In genomic region chr15:26469901-26470383, GRCm38 (mm10) we compare ENCODE assay signal across 7 mouse cellular contexts.
DNase-seq lines count a peak whose midpoint lies in the region; ATAC-seq and TF ChIP-seq lines count a peak whose summit lies in the region.

No protein-coding gene starts in this region.

- no peak overlapping the region for H3K4me2 ChIP-seq in hindbrain, postnatal 0 days (ENCODE audit: low read depth, low read length)

- TF ChIP-seq CTCF in MEL (IDR thresholded peaks at IDR 0.05 in 2 of 3, conservative IDR thresholded peaks at IDR 0.05 in 1 of 3; ENCODE audit: control insufficient read depth in 1 of 3, insufficient read depth in 1 of 3, low read depth in 2 of 3, low read length in 3 of 3, poor library complexity in 1 of 3, severe bottlenecking in 1 of 3): peak; percentile 8 to 34 (median 21); a peak in 4 of 6 replicates
- TF ChIP-seq CTCF in hindbrain, postnatal 0 days (IDR thresholded peaks at IDR 0.05; ENCODE audit: low read depth): peak; percentile 81

- H3K36me3 ChIP-seq in MEL (ENCODE audit: control insufficient read depth in 1 of 2, insufficient read depth in 2 of 2, low read length in 2 of 2): no peaks in the 10 kb centered on the region
- no peaks in the 10 kb centered on the region for H3K36me3 ChIP-seq in hindbrain, postnatal 0 days (ENCODE audit: insufficient read depth, low read length)
- no peaks in the 10 kb centered on the region for H3K36me3 ChIP-seq in midbrain, embryonic 10.5 days

- H3K9ac ChIP-seq in MEL (ENCODE audit: control insufficient read depth, low read depth, low read length, poor library complexity, severe bottlenecking): no peak overlapping the region
- no peak overlapping the region for H3K9ac ChIP-seq in hindbrain, postnatal 0 days (replicated peaks; ENCODE audit: low read length)

- TF ChIP-seq RAD21 in MEL (IDR thresholded peaks at IDR 0.05; ENCODE audit: low read depth, low read length): peak; percentile 39

- DNase-seq in MEL (ENCODE audit: low read depth, low spot score): peak; percentile 9
- DNase-seq in adrenal gland, postnatal 10 days: peak; percentile 25
- peak; percentile 35 for DNase-seq in fibroblast of lung, adult 2 months (ENCODE audit: low read depth)
- peak; percentile 86 for DNase-seq in hindbrain, postnatal 0 days (ENCODE audit: low spot score)
- DNase-seq in left cerebral cortex, adult 11 months (ENCODE audit: low spot score): peak; percentile 56
- DNase-seq in midbrain, embryonic 10.5 days (ENCODE audit: low spot score): peak; percentile 22
- DNase-seq in yolk sac, embryonic 10.5 days (ENCODE audit: low spot score): peak; percentile 15

- TF ChIP-seq EP300 in MEL (IDR thresholded peaks at IDR 0.05; ENCODE audit: low read depth in 1 of 2, low read length in 2 of 2): no peak

- WGBS in hindbrain, postnatal 0 days: 10% methylated on average over 8 of the region's 8 CpGs
- 13% methylated on average over 8 of the region's 8 CpGs for WGBS in midbrain, embryonic 10.5 days

- H3K79me2 ChIP-seq in MEL (ENCODE audit: control insufficient read depth, insufficient read depth, low read length, poor library complexity): no peaks in the 10 kb centered on the region

- peak; percentile 84 for ATAC-seq in hindbrain, postnatal 0 days

- TF ChIP-seq POLR2A in MEL (IDR thresholded peaks at IDR 0.05; ENCODE audit: control insufficient read depth in 1 of 2, insufficient read depth in 1 of 2, low read depth in 1 of 2, low read length in 2 of 2, poor library complexity in 1 of 2): no peak

- no peaks in the 10 kb centered on the region for H3K4me1 ChIP-seq in MEL (ENCODE audit: control insufficient read depth in 1 of 2, insufficient read depth in 2 of 2, low read length in 2 of 2)
- H3K4me1 ChIP-seq in hindbrain, postnatal 0 days (ENCODE audit: insufficient read depth, low read length): no peaks in the 10 kb centered on the region
- no peaks in the 10 kb centered on the region for H3K4me1 ChIP-seq in midbrain, embryonic 10.5 days

- H3K27me3 ChIP-seq in MEL (ENCODE audit: control insufficient read depth in 1 of 2, insufficient read depth in 2 of 2, low read length in 2 of 2): no peaks in the 10 kb centered on the region
- no peaks in the 10 kb centered on the region for H3K27me3 ChIP-seq in hindbrain, postnatal 0 days (ENCODE audit: insufficient read depth, low read length)
- no peaks in the 10 kb centered on the region for H3K27me3 ChIP-seq in midbrain, embryonic 10.5 days (ENCODE audit: low read depth, poor library complexity, severe bottlenecking)

- no peaks in the 10 kb centered on the region for H3K9me3 ChIP-seq in MEL (replicated peaks; ENCODE audit: insufficient read depth, low read length)
- no peaks in the 10 kb centered on the region for H3K9me3 ChIP-seq in hindbrain, postnatal 0 days (ENCODE audit: low read length)
- no peaks in the 10 kb centered on the region for H3K9me3 ChIP-seq in midbrain, embryonic 10.5 days (replicated peaks)

- no peak overlapping the region for H3K27ac ChIP-seq in MEL (ENCODE audit: control insufficient read depth, low read depth, low read length)
- no peak overlapping the region for H3K27ac ChIP-seq in hindbrain, postnatal 0 days
- H3K27ac ChIP-seq in midbrain, embryonic 10.5 days (replicated peaks): no peak overlapping the region

- no peak overlapping the region for H3K4me3 ChIP-seq in MEL (ENCODE audit: control insufficient read depth in 1 of 2, insufficient read depth in 1 of 2, low read depth in 2 of 2, low read length in 2 of 2)
- no peak overlapping the region for H3K4me3 ChIP-seq in hindbrain, postnatal 0 days (ENCODE audit: low read length)
- H3K4me3 ChIP-seq in midbrain, embryonic 10.5 days: no peak overlapping the region

TF ChIP-seq in MEL, 35 proteins besides CTCF, POLR2A, EP300 and RAD21:
- TF ChIP-seq SMC3 (IDR thresholded peaks at IDR 0.05; ENCODE audit: low read depth, low read length) (0 out of 2 replicates have a peak, but pooled peaks have one; percentile 1), BHLHE40 (IDR thresholded peaks at IDR 0.05; ENCODE audit: borderline replicate concordance, low read depth, low read length) (no peak)

Comparison
In these comparisons a context has a peak if more than half of its experiments do, and no peak if none do; other contexts are left out.
1. DNase-seq: peak in every context shown above with its lines; median percentile 86 in hindbrain, postnatal 0 days; 56 in left cerebral cortex, adult 11 months; 35 in fibroblast of lung, adult 2 months; 25 in adrenal gland, postnatal 10 days; 22 in midbrain, embryonic 10.5 days; 15 in yolk sac, embryonic 10.5 days; 9 in MEL.